Mouse (Mus musculus) heart, embryonic 13.5 days (tissue): ENCODE data around the gene Rapgef5. TPM values are rescaled to one million over a fixed set of nuclear protein-coding genes. Genes with fewer than 3 reads are reported as not detected.

ENCODE experiments used
- ATAC-seq: fragments of 200-750 bp; cut with Nextera tagmentation; 2 replicates; pipeline ENCODE4 v1.8.0; 2017; ENCODE audit warnings: moderate TSS enrichment; ENCODE audit not compliant: insufficient number of reproducible peaks, low FRiP score, low TSS enrichment; ENCODE audit errors: extremely low read depth
- H3K27ac ChIP-seq: fragments of 300-500 bp; sonication (generic); replicated peaks from 2 replicates; pipeline ENCODE4 v1.5.1; 2015; ENCODE audit warnings: moderate library complexity, mild to moderate bottlenecking, inconsistent platforms
- H3K27me3 ChIP-seq: fragments of 300-500 bp; sonication (generic); replicated peaks from 2 replicates; pipeline ENCODE4 v1.6.1; 2015; ENCODE audit warnings: mild to moderate bottlenecking, inconsistent platforms
- H3K36me3 ChIP-seq: fragments of 300-500 bp; sonication (generic); 2 replicates; pipeline ENCODE4 v1.6.1; 2015; ENCODE audit warnings: mild to moderate bottlenecking, inconsistent platforms
- H3K4me1 ChIP-seq: fragments of 300-500 bp; sonication (generic); 2 replicates; pipeline ENCODE4 v1.6.1; 2015; ENCODE audit warnings: inconsistent platforms
- H3K4me2 ChIP-seq: fragments of 300-500 bp; sonication (generic); 2 replicates; pipeline ENCODE4 v1.6.1; 2015; ENCODE audit warnings: inconsistent platforms, mild to moderate bottlenecking, moderate library complexity
- H3K4me3 ChIP-seq: fragments of 300-500 bp; sonication (generic); 2 replicates; pipeline ENCODE4 v1.5.1; 2015; ENCODE audit warnings: moderate library complexity, mild to moderate bottlenecking, inconsistent platforms
- H3K9ac ChIP-seq: fragments of 300-500 bp; sonication (generic); 2 replicates; pipeline ENCODE4 v1.6.1; 2015; ENCODE audit warnings: inconsistent platforms, mild to moderate bottlenecking, moderate library complexity
- H3K9me3 ChIP-seq: fragments of 300-500 bp; sonication (generic); 2 replicates; pipeline ENCODE4 v1.6.1; 2016; ENCODE audit warnings: inconsistent platforms
- WGBS: fragments of 180-500 bp; shearing (Covaris S2); methylation state at CpG from one replicate; pipeline ENCODE4 v1.1.7; 2015; ENCODE audit warnings: mixed read lengths; 5-methylcytosine and 5-hydroxymethylcytosine counted together
- polyA plus RNA-seq: library from polyadenylated mRNA; unstranded; fragments of >200 nt; fragmentation: Nextera tagmentation; extraction: Ambion mirVana; gene quantifications from 2 replicates; pipeline ENCODE4 v1.2.1, GENCODE M21; 2015

Rapgef5 gene
- polyA plus RNA-seq, 1 experiment from 2014 or later: 16.6 TPM

GRCm38 (mm10) chr12:117678916-117679315 is 162.6 kb downstream of the Rapgef5 start:
- Histone ChIP-seq H3K4me3 (no peak overlapping the region), H3K27me3 (no peaks in the 10 kb centered on the region), H3K4me2 (no peak overlapping the region), H3K4me1 (peaks cover 49% of the 10 kb centered on the region), H3K27ac (no peak overlapping the region), H3K36me3 (no peaks in the 10 kb centered on the region), H3K9me3 (no peaks in the 10 kb centered on the region), H3K9ac (no peak overlapping the region)
- ATAC-seq: no peak
- WGBS: 82% methylated on average over 3 of the region's 3 CpGs

- WGBS: 43% methylated on average over 4 of the region's 4 CpGs
Measured at GRCm38 (mm10) chr12:117679795-117680194, 163.5 kb downstream of the Rapgef5 start.

GRCm38 (mm10) chr12:117681273-117681672 is 165.0 kb downstream of the Rapgef5 start:
- 75% methylated on average over 4 of the region's 4 CpGs for WGBS
- H3K4me3 ChIP-seq: no peak overlapping the region
- no peak overlapping the region; the same call in 1 of the 2 replicates for H3K27ac ChIP-seq

More at GRCm38 (mm10) chr12:117679795-117680194, 163.5 kb downstream of the Rapgef5 start:
- H3K27ac ChIP-seq: peak overlapping the region; percentile 28; the same call in 1 of the 2 replicates
- H3K27me3 ChIP-seq: no peaks in the 10 kb centered on the region
- no peak overlapping the region for H3K4me3 ChIP-seq
- no peak overlapping the region for H3K9ac ChIP-seq
- H3K9me3 ChIP-seq: no peaks in the 10 kb centered on the region
- ATAC-seq: no peak
- H3K36me3 ChIP-seq: no peaks in the 10 kb centered on the region
- peaks cover 49% of the 10 kb centered on the region for H3K4me1 ChIP-seq
- H3K4me2 ChIP-seq: no peak overlapping the region

GRCm38 (mm10) chr12:117683377-117683776 is 167.1 kb downstream of the Rapgef5 start:
- 63% methylated on average over 2 of the region's 2 CpGs for WGBS
- Histone ChIP-seq H3K36me3 (no peaks in the 10 kb centered on the region), H3K4me2 (no peak overlapping the region), H3K9ac (no peak overlapping the region), H3K27me3 (no peaks in the 10 kb centered on the region), H3K4me1 (peaks cover 33% of the 10 kb centered on the region), H3K4me3 (no peak overlapping the region), H3K27ac (no peak overlapping the region), H3K9me3 (no peaks in the 10 kb centered on the region)
- ATAC-seq: no peak

More at GRCm38 (mm10) chr12:117681273-117681672, 165.0 kb downstream of the Rapgef5 start:
- Histone ChIP-seq H3K4me2 (no peak overlapping the region), H3K36me3 (no peaks in the 10 kb centered on the region), H3K4me1 (peaks cover 40% of the 10 kb centered on the region), H3K9ac (no peak overlapping the region), H3K27me3 (no peaks in the 10 kb centered on the region), H3K9me3 (no peaks in the 10 kb centered on the region)
- ATAC-seq: no peak

- Histone ChIP-seq H3K36me3 (no peaks in the 10 kb centered on the region), H3K27ac (no peak overlapping the region), H3K9ac (no peak overlapping the region), H3K9me3 (no peaks in the 10 kb centered on the region), H3K4me1 (peaks cover 39% of the 10 kb centered on the region), H3K4me3 (no peak overlapping the region), H3K27me3 (no peaks in the 10 kb centered on the region), H3K4me2 (no peak overlapping the region)
- 48% methylated on average over 3 of the region's 3 CpGs for WGBS
- ATAC-seq: no peak
Measured at GRCm38 (mm10) chr12:117683984-117684383, 167.7 kb downstream of the Rapgef5 start.

- H3K4me3 ChIP-seq: no peak overlapping the region
- H3K9ac ChIP-seq: no peak overlapping the region
- no peak for ATAC-seq
- 40% methylated on average over 3 of the region's 3 CpGs for WGBS
- H3K9me3 ChIP-seq: no peaks in the 10 kb centered on the region
- no peak overlapping the region for H3K27ac ChIP-seq
- no peaks in the 10 kb centered on the region for H3K27me3 ChIP-seq
- no peak overlapping the region for H3K4me2 ChIP-seq
- H3K36me3 ChIP-seq: no peaks in the 10 kb centered on the region
- peaks cover 40% of the 10 kb centered on the region for H3K4me1 ChIP-seq
Measured at GRCm38 (mm10) chr12:117684788-117685187, 168.5 kb downstream of the Rapgef5 start.

- no peaks in the 10 kb centered on the region for H3K27me3 ChIP-seq
- no peaks in the 10 kb centered on the region for H3K36me3 ChIP-seq
- no peak overlapping the region for H3K27ac ChIP-seq
- no peak for ATAC-seq
- H3K4me2 ChIP-seq: no peak overlapping the region
- H3K4me1 ChIP-seq: peaks cover 35% of the 10 kb centered on the region
- H3K4me3 ChIP-seq: no peak overlapping the region
- H3K9me3 ChIP-seq: no peaks in the 10 kb centered on the region
- H3K9ac ChIP-seq: no peak overlapping the region
Measured at GRCm38 (mm10) chr12:117685336-117685735, 169.1 kb downstream of the Rapgef5 start.

GRCm38 (mm10) chr12:117686732-117687131 is 170.5 kb downstream of the Rapgef5 start:
- H3K27me3 ChIP-seq: no peaks in the 10 kb centered on the region

GRCm38 (mm10) chr12:117688655-117689548 is 172.6 kb downstream of the Rapgef5 start:
- Histone ChIP-seq H3K27me3 (no peaks in the 10 kb centered on the region), H3K4me1 (peaks cover 15% of the 10 kb centered on the region), H3K36me3 (0 out of 2 replicates have a peak, but pooled peaks cover 3% of the 10 kb centered on the region), H3K9me3 (no peaks in the 10 kb centered on the region), H3K4me3 (peak overlapping the region; percentile 53), H3K9ac (peak overlapping the region; percentile 75), H3K4me2 (peak overlapping the region; percentile 74), H3K27ac (no peak overlapping the region)
- WGBS: 13% methylated on average over 32 of the region's 32 CpGs
- ATAC-seq: no peak

More at GRCm38 (mm10) chr12:117686732-117687131, 170.5 kb downstream of the Rapgef5 start:
- ATAC-seq: no peak
- peaks cover 21% of the 10 kb centered on the region for H3K4me1 ChIP-seq
- H3K36me3 ChIP-seq: 0 out of 2 replicates have a peak, but pooled peaks cover 3% of the 10 kb centered on the region
- H3K4me2 ChIP-seq: no peak overlapping the region
- WGBS: 70% methylated on average over 3 of the region's 3 CpGs
- no peak overlapping the region for H3K9ac ChIP-seq
- no peak overlapping the region for H3K27ac ChIP-seq
- no peaks in the 10 kb centered on the region for H3K9me3 ChIP-seq
- no peak overlapping the region for H3K4me3 ChIP-seq

GRCm38 (mm10) chr12:117691336-117691735 is 175.1 kb downstream of the Rapgef5 start:
- peaks cover 15% of the 10 kb centered on the region for H3K4me1 ChIP-seq
- H3K9ac ChIP-seq: no peak overlapping the region
- no peak overlapping the region for H3K27ac ChIP-seq
- 0 out of 2 replicates have a peak, but pooled peaks cover 3% of the 10 kb centered on the region for H3K36me3 ChIP-seq
- no peaks in the 10 kb centered on the region for H3K27me3 ChIP-seq
- 67% methylated on average over 5 of the region's 5 CpGs for WGBS
- no peak for ATAC-seq
- no peak overlapping the region for H3K4me2 ChIP-seq
- H3K4me3 ChIP-seq: no peak overlapping the region
- H3K9me3 ChIP-seq: no peaks in the 10 kb centered on the region

- Histone ChIP-seq H3K27me3 (no peaks in the 10 kb centered on the region), H3K9me3 (no peaks in the 10 kb centered on the region), H3K27ac (no peak overlapping the region), H3K4me2 (no peak overlapping the region), H3K4me3 (no peak overlapping the region), H3K4me1 (peaks cover 15% of the 10 kb centered on the region), H3K9ac (no peak overlapping the region), H3K36me3 (0 out of 2 replicates have a peak, but pooled peaks cover 3% of the 10 kb centered on the region)
- no peak for ATAC-seq
- WGBS: 42% methylated on average over 1 of the region's 1 CpGs
Measured at GRCm38 (mm10) chr12:117692775-117693174, 176.5 kb downstream of the Rapgef5 start.
